Mouse (Mus musculus) heart, adult 9 months (tissue): ENCODE results near the gene Mast4.
A peak's percentile ranks its signal among the peaks of the same experiment; 100 is the strongest.

Experiments
- DNase-seq, 2 experiments: peaks; one replicate each; pipeline ENCODE4 v3.0.0; 2022; ENCODE audit warnings: low spot score in 2 of 2

Gene Mast4

GRCm38 (mm10) chr13:102695121-102695905, 639.0 kb downstream of the Mast4 start:
- DNase-seq, result peak in 1 of 2 experiments; percentile 38

GRCm38 (mm10) chr13:102694154-102694553, 640.1 kb downstream of the Mast4 start:
- DNase-seq, result no peak

- DNase-seq, result no peak
Measured at GRCm38 (mm10) chr13:102693341-102693801, 640.9 kb downstream of the Mast4 start, which contains the start of gene Cd180. Gene Cd180, plus strand, starts transcription at chr13:102693558.

- no peak for DNase-seq
Measured at GRCm38 (mm10) chr13:102691408-102692150, 642.7 kb downstream of the Mast4 start.

- DNase-seq, result no peak
Measured at GRCm38 (mm10) chr13:102690184-102690583, 644.1 kb downstream of the Mast4 start.

- no peak for DNase-seq
Measured at GRCm38 (mm10) chr13:102689201-102690090, 644.9 kb downstream of the Mast4 start.

GRCm38 (mm10) chr13:102688121-102688520, 646.2 kb downstream of the Mast4 start:
- DNase-seq, result no peak

- DNase-seq, result no peak
Measured at GRCm38 (mm10) chr13:102684890-102685289, 649.4 kb downstream of the Mast4 start.
